9 mouse cellular contexts compared by ENCODE assay signal in genomic region chr6:137109811-137110777, GRCm38 (mm10).
A peak's percentile ranks its signal among the peaks of the same experiment; 100 is the strongest.
DNase-seq lines count a peak whose midpoint lies in the region; ATAC-seq and TF ChIP-seq lines count a peak whose summit lies in the region.
"Had no signal": no experiment of that assay in that cellular context is flagged by ENCODE, and none has a peak within 500 bp of the region (broad histone marks: within the 10 kb centered on the region; RNA-seq: fewer than 3 reads in every experiment).

No protein-coding gene starts in this region.

- no peak for TF ChIP-seq CTCF in gastrocnemius, adult 2 months (IDR thresholded peaks at IDR 0.05)
- no peak for TF ChIP-seq CTCF in heart, postnatal 0 days (IDR thresholded peaks at IDR 0.05; ENCODE audit: low read depth)
- TF ChIP-seq CTCF in lung, postnatal 0 days (IDR thresholded peaks at IDR 0.05) = peak; percentile 47

- H3K4me2 ChIP-seq in heart, postnatal 0 days (ENCODE audit: low read depth, low read length) = peak overlapping the region; percentile 34
- peak overlapping the region; percentile 11; the same call in 1 of the 2 replicates for H3K4me2 ChIP-seq in lung, postnatal 0 days (replicated peaks; ENCODE audit: low read depth, low read length)
- no peak overlapping the region for H3K4me2 ChIP-seq in forebrain, embryonic 12.5 days

- ATAC-seq in heart, postnatal 0 days (ENCODE audit: insufficient read depth, low read depth) = peak; percentile 76
- ATAC-seq in lung, postnatal 0 days = peak; percentile 85
- no peak for ATAC-seq in forebrain, embryonic 12.5 days (ENCODE audit: low FRiP score)

- H3K27me3 ChIP-seq in heart, postnatal 0 days (ENCODE audit: control insufficient read depth, insufficient read depth, low read length) = no peaks in the 10 kb centered on the region
- H3K27me3 ChIP-seq in lung, postnatal 0 days (replicated peaks; ENCODE audit: insufficient read depth, low read length) = no peaks in the 10 kb centered on the region
- no peaks in the 10 kb centered on the region for H3K27me3 ChIP-seq in forebrain, embryonic 12.5 days

- DNase-seq in gastrocnemius, adult 2 months = peak; percentile 28
- DNase-seq in gastrocnemius, postnatal 10 days = no peak
- DNase-seq in adrenal gland, postnatal 10 days = peak; percentile 74
- DNase-seq in heart, postnatal 0 days (ENCODE audit: low spot score) = peak; percentile 43
- DNase-seq in lung, postnatal 0 days (ENCODE audit: low spot score) = peak; percentile 84
- DNase-seq in urinary bladder, postnatal 10 days (ENCODE audit: low spot score) = no peak
- no peak for DNase-seq in thymus, postnatal 0 days (ENCODE audit: low spot score)

- no peaks in the 10 kb centered on the region for H3K9me3 ChIP-seq in heart, postnatal 0 days (replicated peaks; ENCODE audit: control insufficient read depth, low read length)
- no peaks in the 10 kb centered on the region for H3K9me3 ChIP-seq in lung, postnatal 0 days (ENCODE audit: low read length)
- H3K9me3 ChIP-seq in forebrain, embryonic 12.5 days = no peaks in the 10 kb centered on the region

- intact Hi-C loops in gastrocnemius, adult 2 months (cut with DNase I) = loop anchor here (1.0 kb wide), 1 partner anchor 25 kb away; no protein-coding TSS in a partner anchor

- H3K9ac ChIP-seq in heart, postnatal 0 days (replicated peaks; ENCODE audit: low read depth, low read length) = no peak overlapping the region
- no peak overlapping the region for H3K9ac ChIP-seq in lung, postnatal 0 days (replicated peaks; ENCODE audit: low read depth)
- H3K9ac ChIP-seq in forebrain, embryonic 12.5 days = no peak overlapping the region

- peak overlapping the region; percentile 61 for H3K4me3 ChIP-seq in gastrocnemius, adult 2 months
- H3K4me3 ChIP-seq in heart, postnatal 0 days (ENCODE audit: low read depth, low read length) = no peak overlapping the region
- H3K4me3 ChIP-seq in lung, postnatal 0 days (ENCODE audit: low read depth, low read length) = no peak overlapping the region
- H3K4me3 ChIP-seq in forebrain, embryonic 12.5 days (replicated peaks) = no peak overlapping the region
- H3K4me3 ChIP-seq: left cerebral cortex, adult 2 months had no signal

- WGBS in heart, postnatal 0 days = 60% methylated on average over 20 of the region's 20 CpGs
- 30% methylated on average over 20 of the region's 20 CpGs for WGBS in lung, postnatal 0 days
- WGBS in forebrain, embryonic 12.5 days = 86% methylated on average over 20 of the region's 20 CpGs

- no peaks in the 10 kb centered on the region for H3K36me3 ChIP-seq in heart, postnatal 0 days (replicated peaks; ENCODE audit: control insufficient read depth, insufficient read depth, low read length)
- H3K36me3 ChIP-seq in lung, postnatal 0 days (ENCODE audit: insufficient read depth, low read length) = no peaks in the 10 kb centered on the region
- H3K36me3 ChIP-seq in forebrain, embryonic 12.5 days (replicated peaks) = no peaks in the 10 kb centered on the region

- H3K4me1 ChIP-seq in heart, postnatal 0 days (ENCODE audit: control insufficient read depth, insufficient read depth) = peaks cover 22% of the 10 kb centered on the region; the same call in 1 of the 2 replicates
- peaks cover 13% of the 10 kb centered on the region; the same call in 1 of the 2 replicates for H3K4me1 ChIP-seq in lung, postnatal 0 days (ENCODE audit: insufficient read depth, low read depth, low read length)
- no peaks in the 10 kb centered on the region for H3K4me1 ChIP-seq in forebrain, embryonic 12.5 days

- TF ChIP-seq EP300 in heart, postnatal 0 days (IDR thresholded peaks at IDR 0.05; ENCODE audit: low read depth) = no peak
- TF ChIP-seq EP300 in lung, postnatal 0 days (IDR thresholded peaks at IDR 0.05) = peak; percentile 58

- H3K27ac ChIP-seq in gastrocnemius, adult 2 months = peak overlapping the region; percentile 66
- H3K27ac ChIP-seq in heart, postnatal 0 days (ENCODE audit: low read depth) = peak overlapping the region; percentile 71
- H3K27ac ChIP-seq in lung, postnatal 0 days (ENCODE audit: low read length) = peak overlapping the region; percentile 74
- H3K27ac ChIP-seq in forebrain, embryonic 12.5 days = no peak overlapping the region
- H3K27ac ChIP-seq: left cerebral cortex, adult 2 months had no signal

Comparison
In these comparisons a context has a peak if more than half of its experiments do, and no peak if none do; other contexts are left out.
1. DNase-seq: peak in gastrocnemius, adult 2 months (single experiment), adrenal gland, postnatal 10 days (single experiment), heart, postnatal 0 days (single experiment) and lung, postnatal 0 days (single experiment); none in gastrocnemius, postnatal 10 days (single experiment), urinary bladder, postnatal 10 days (single experiment) and thymus, postnatal 0 days (single experiment).